Mouse (Mus musculus) cerebellum, adult 9-11 months (tissue): Measurements from ENCODE around the gene A630095N17Rik.

Source experiments
- DNase-seq: peaks from one replicate; pipeline ENCODE4 v3.0.0; 2022

The A630095N17Rik gene

GRCm38 (mm10) chr1:75213096-75213495, 18.8 kb downstream of the A630095N17Rik start:
- no peak for DNase-seq

GRCm38 (mm10) chr1:75212542-75212941, 19.4 kb downstream of the A630095N17Rik start:
- no peak for DNase-seq

GRCm38 (mm10) chr1:75211141-75211708, 20.7 kb downstream of the A630095N17Rik start:
- no peak for DNase-seq

- peak; percentile 95 for DNase-seq
Observed at GRCm38 (mm10) chr1:75210136-75211087, 21.5 kb downstream of the A630095N17Rik start, which contains the start of the genes Glb1l and Stk16. TSS of gene Glb1l (minus strand) at chr1:75210813. TSS of gene Stk16 (plus strand) at chr1:75210838.

GRCm38 (mm10) chr1:75208967-75209678, 22.8 kb downstream of the A630095N17Rik start:
- no peak for DNase-seq

- no peak for DNase-seq
Observed at GRCm38 (mm10) chr1:75201236-75201635, 30.7 kb downstream of the A630095N17Rik start.

GRCm38 (mm10) chr1:75192452-75192851, 39.5 kb downstream of the A630095N17Rik start:
- DNase-seq: peak; percentile 59

GRCm38 (mm10) chr1:75191622-75192402, 40.1 kb downstream of the A630095N17Rik start, which contains the start of the genes Ankzf1 and Atg9a:
TSS of gene Ankzf1 (plus strand) at chr1:75192151.
TSS of gene Atg9a (minus strand) at chr1:75192196.
- peak; percentile 99 for DNase-seq

- no peak for DNase-seq
Observed at GRCm38 (mm10) chr1:75191258-75191621, 40.7 kb downstream of the A630095N17Rik start.

GRCm38 (mm10) chr1:75190577-75190976, 41.3 kb downstream of the A630095N17Rik start:
- no peak for DNase-seq

GRCm38 (mm10) chr1:75187914-75188483, 43.9 kb downstream of the A630095N17Rik start:
- no peak for DNase-seq

GRCm38 (mm10) chr1:75187126-75187525, 44.8 kb downstream of the A630095N17Rik start:
- DNase-seq: no peak

GRCm38 (mm10) chr1:75185495-75185894, 46.4 kb downstream of the A630095N17Rik start:
- DNase-seq: peak; percentile 57

GRCm38 (mm10) chr1:75182160-75182559, 49.7 kb downstream of the A630095N17Rik start:
- no peak for DNase-seq

GRCm38 (mm10) chr1:75181377-75181870, 50.5 kb downstream of the A630095N17Rik start:
- peak; percentile 47 for DNase-seq

- DNase-seq: no peak
Observed at GRCm38 (mm10) chr1:75180741-75181140, 51.2 kb downstream of the A630095N17Rik start.

- peak; percentile 90 for DNase-seq
Observed at GRCm38 (mm10) chr1:75180105-75180590, 51.8 kb downstream of the A630095N17Rik start, which contains the start of gene Abcb6. TSS of gene Abcb6 (minus strand) at chr1:75180392.

- peak; percentile 75 for DNase-seq
Observed at GRCm38 (mm10) chr1:75179334-75180104, 52.4 kb downstream of the A630095N17Rik start.
